Mouse (Mus musculus): ENCODE measurements at regions not wholly inside any gene's neighbourhood (a gene's known extent, or its start where the extent isn't known, plus 50 kb on each side); places are given as distances from the start of the nearest gene placed in this dataset.
"Not testable (repeated sequence)": the region's sequence is repeated elsewhere in the genome, so short reads cannot be mapped to it uniquely, and the experiment has no call there.

GRCm38 (mm10) chr12:39634337-39634736 is 403.5 kb downstream of the Arl4a start:
- intact Hi-C loops (cut with DNase I) = no loop called here
- no peak for DNase-seq

GRCm38 (mm10) chr12:39621266-39621665 is 416.6 kb downstream of the Arl4a start:
- no peak for DNase-seq
- intact Hi-C loops (cut with DNase I) = no loop called here

GRCm38 (mm10) chr12:39605289-39605688 is 432.5 kb downstream of the Arl4a start:
- no peak for DNase-seq
- intact Hi-C loops (cut with DNase I) = no loop called here

GRCm38 (mm10) chr12:39604723-39605122 is 433.1 kb downstream of the Arl4a start:
- DNase-seq = no peak
- intact Hi-C loops (cut with DNase I) = no loop called here

GRCm38 (mm10) chr12:39594726-39595125 is 443.1 kb downstream of the Arl4a start:
- DNase-seq = no peak
- intact Hi-C loops (cut with DNase I) = no loop called here

GRCm38 (mm10) chr12:39593781-39594180 is 444.0 kb downstream of the Arl4a start:
- DNase-seq; intact Hi-C loops (cut with DNase I): not testable (repeated sequence)

GRCm38 (mm10) chr12:39587204-39587909 is 450.5 kb downstream of the Arl4a start:
- intact Hi-C loops (cut with DNase I) = no loop called here
- no peak for DNase-seq

GRCm38 (mm10) chr12:39586163-39586562 is 451.7 kb downstream of the Arl4a start:
- no peak for DNase-seq
- intact Hi-C loops (cut with DNase I) = no loop called here

- no peak for DNase-seq
- intact Hi-C loops (cut with DNase I) = no loop called here
Measured at GRCm38 (mm10) chr12:39577610-39578009, 460.2 kb downstream of the Arl4a start.

GRCm38 (mm10) chr12:39572802-39573201 is 465.0 kb downstream of the Arl4a start:
- no peak for DNase-seq
- intact Hi-C loops (cut with DNase I) = no loop called here

- intact Hi-C loops (cut with DNase I) = no loop called here
- no peak for DNase-seq
Measured at GRCm38 (mm10) chr12:39572147-39572546, 465.7 kb downstream of the Arl4a start.

GRCm38 (mm10) chr12:39560734-39561446 is 476.9 kb downstream of the Arl4a start:
- intact Hi-C loops (cut with DNase I) = no loop called here
- no peak for DNase-seq

GRCm38 (mm10) chr12:39558491-39558890 is 479.3 kb downstream of the Arl4a start:
- intact Hi-C loops (cut with DNase I) = no loop called here
- DNase-seq = no peak

GRCm38 (mm10) chr12:39536326-39536725 is 501.5 kb downstream of the Arl4a start:
- intact Hi-C loops (cut with DNase I) = no loop called here
- no peak for DNase-seq

- intact Hi-C loops (cut with DNase I) = no loop called here
- DNase-seq = no peak
Measured at GRCm38 (mm10) chr12:39528121-39528520, 509.7 kb downstream of the Arl4a start.

- no peak for DNase-seq
- intact Hi-C loops (cut with DNase I) = no loop called here
Measured at GRCm38 (mm10) chr12:39527216-39527600, 510.6 kb downstream of the Arl4a start.

- DNase-seq = no peak
- intact Hi-C loops (cut with DNase I) = no loop called here
Measured at GRCm38 (mm10) chr12:39526535-39527215, 511.1 kb downstream of the Arl4a start.

GRCm38 (mm10) chr12:39515690-39516089 is 522.1 kb downstream of the Arl4a start:
- no peak for DNase-seq
- intact Hi-C loops (cut with DNase I) = no loop called here

- no peak for DNase-seq
- intact Hi-C loops (cut with DNase I) = loop anchor here (1.0 to 2.0 kb wide), 4 partner anchors 154 to 653 kb away; no protein-coding TSS in a partner anchor
Measured at GRCm38 (mm10) chr12:39510855-39511254, 527.0 kb downstream of the Arl4a start.

- peak; percentile 52 to 54 for DNase-seq
- intact Hi-C loops (cut with DNase I) = loop anchor here (1.0 to 2.0 kb wide), 4 partner anchors 155 to 654 kb away; no protein-coding TSS in a partner anchor
Measured at GRCm38 (mm10) chr12:39510073-39510812, 527.6 kb downstream of the Arl4a start.

- DNase-seq = peak; percentile 4 to 19
Measured at GRCm38 (mm10) chr12:39496203-39496602, 541.6 kb downstream of the Arl4a start.

More at GRCm38 (mm10) chr12:39496203-39496602, 541.6 kb downstream of the Arl4a start:
- intact Hi-C loops (cut with DNase I) = loop anchor here (1.0 to 5.0 kb wide), 3 partner anchors 1154 to 1724 kb away; no protein-coding TSS in a partner anchor
